Mouse (Mus musculus) neural tube, embryonic 10.5 days (tissue): Measurements from ENCODE around the gene Wdfy4.

ENCODE experiments used
- DNase-seq: peaks from one replicate; pipeline ENCODE4 v3.0.0-alpha.2; 2017; ENCODE audit warnings: low spot score; ENCODE audit errors: extremely low spot score

Gene Wdfy4

DNA sequence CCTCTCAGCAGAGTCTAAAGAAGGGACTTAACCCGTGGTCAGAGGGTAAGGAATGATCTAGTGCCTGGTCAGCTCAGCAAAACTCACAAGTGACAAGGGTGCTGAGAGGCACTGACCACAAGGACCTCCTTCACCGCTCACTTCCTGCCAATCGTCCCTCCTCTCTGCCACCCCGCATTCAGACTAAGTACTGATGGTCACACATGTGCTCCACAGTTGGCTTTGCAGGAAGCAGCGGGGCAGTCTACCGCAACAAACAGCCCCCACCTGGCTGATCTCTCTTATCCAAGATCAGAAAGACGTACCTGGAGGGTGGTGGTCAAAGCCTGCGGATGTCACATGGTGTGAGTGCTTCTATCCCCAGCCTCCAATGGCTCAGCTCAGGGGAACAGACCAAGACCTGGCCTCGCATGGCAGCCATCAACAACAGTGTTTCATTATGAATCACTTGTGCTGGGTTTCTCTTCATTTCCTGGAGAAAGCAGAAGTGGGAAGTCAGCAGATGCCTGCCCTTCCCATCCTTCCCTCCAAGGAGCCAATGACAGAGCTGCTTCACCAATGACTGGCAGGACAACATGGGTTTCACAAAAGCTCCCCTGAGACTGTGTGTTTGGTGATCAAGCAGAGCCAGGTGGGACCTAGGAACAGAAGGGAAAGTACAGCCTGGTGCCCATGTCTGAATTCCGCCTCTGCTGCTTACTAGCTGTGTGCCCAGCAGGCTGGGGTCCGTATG lies at the start of gene Wdfy4:
Wdfy4 (minus strand) TSS at position 441 of the 733 bp plus-strand sequence.
- DNase-seq = no peak

DNA sequence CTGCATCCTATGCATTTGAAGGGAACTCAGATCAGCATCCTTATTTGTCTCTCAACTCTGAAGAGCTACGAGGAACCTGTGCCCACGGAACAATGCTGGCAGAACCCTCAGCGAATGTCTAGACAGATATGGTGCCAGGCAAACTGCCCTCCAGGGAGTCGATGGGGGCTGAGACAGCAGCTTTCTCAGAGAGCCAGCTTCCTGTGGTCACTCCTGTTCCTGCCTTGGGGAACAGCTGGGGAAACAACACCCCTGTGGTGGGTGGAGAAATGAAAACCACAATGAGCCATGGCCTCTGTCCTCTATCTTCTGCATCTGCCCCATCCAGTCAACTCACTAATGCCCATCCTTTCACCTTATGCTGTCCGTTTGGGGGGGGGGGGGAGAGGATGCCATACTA lies 46.7 kb upstream of the Wdfy4 start:
- DNase-seq = no peak

- no peak for DNase-seq
Observed at GRCm38 (mm10) chr14:33231311-33231710, 46.0 kb upstream of the Wdfy4 start.

DNA sequence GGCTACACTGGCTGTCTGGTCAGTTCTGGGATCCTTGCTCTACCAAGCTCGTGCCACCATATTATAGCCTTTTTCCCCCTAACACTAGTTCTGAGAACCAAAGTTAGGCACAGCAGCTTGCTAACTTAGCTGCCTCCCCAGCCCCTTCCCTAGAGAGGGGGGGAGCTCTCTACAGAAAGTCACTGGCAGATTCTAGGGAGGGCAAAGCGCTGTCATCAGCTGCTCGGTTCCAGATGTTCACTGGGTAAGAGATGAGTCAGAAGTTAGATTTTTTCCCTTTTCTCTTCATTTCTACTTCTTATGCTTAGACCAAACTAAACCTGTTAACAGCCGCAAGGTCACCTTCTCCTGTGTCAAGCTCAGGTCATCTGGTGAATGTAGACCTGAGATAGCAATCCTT lies 45.4 kb upstream of the Wdfy4 start:
- DNase-seq = no peak

- DNase-seq = no peak
Observed at GRCm38 (mm10) chr14:33225235-33225634, 39.9 kb upstream of the Wdfy4 start.

DNA sequence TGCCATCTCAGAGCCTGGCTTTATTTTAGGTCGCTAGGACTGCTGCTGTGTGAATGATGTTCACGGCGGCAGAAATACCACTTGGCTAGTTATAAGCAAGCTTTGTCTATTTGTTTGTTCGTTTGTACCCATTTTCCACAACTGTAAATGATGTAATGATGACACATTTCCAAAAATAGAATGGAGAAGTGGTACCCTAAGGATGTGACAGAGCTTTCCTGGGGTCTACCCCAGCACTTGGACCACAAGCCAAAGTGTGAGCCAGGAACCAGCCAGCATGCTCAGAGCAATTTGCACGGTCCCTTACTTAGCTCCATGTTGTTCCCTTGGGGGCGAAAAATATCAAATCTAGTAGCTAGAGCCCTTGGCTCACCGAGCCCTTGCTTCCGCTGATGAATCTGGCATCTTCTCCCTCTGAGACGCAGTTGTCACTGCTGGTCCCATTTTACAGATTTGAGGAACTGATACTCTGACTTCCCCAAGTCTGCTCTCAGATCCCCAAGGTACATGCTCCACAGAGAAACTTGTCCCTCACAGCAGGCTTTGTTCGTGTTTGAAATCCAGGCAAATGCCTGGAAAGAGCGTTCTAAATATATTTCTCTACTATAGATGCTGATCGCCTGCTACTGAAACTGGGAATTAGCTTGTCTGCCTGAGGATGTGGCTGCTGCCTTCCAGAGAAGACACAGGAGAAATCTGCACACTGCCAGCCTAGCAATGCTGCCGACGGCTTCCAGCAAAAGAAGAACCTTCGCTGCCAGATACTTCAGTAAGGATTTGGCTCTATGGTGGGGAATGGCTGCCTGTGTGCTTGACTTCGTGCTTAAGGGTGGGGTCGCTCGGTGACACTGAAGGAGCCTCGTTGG lies 31.3 kb upstream of the Wdfy4 start:
- no peak for DNase-seq

- no peak for DNase-seq
Observed at GRCm38 (mm10) chr14:33215163-33215562, 29.9 kb upstream of the Wdfy4 start.

DNA sequence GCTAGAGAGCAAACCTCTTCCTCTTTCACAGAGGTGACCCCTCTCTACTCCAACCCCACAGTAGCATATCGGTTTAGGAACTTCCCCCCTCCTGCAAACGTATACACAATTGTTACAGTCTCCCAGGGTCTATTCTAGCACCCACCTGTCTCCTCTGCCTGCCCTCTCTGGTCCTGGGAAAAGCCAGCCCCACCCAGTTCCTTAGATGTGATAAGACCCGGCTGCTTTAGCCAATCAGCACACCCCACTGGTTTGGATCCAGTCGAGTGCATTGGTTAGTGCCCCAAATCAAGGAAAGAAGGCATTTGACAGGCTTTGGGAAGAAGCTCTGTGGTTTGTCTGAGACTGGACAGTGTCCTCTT lies 29.4 kb upstream of the Wdfy4 start:
- no peak for DNase-seq

DNA sequence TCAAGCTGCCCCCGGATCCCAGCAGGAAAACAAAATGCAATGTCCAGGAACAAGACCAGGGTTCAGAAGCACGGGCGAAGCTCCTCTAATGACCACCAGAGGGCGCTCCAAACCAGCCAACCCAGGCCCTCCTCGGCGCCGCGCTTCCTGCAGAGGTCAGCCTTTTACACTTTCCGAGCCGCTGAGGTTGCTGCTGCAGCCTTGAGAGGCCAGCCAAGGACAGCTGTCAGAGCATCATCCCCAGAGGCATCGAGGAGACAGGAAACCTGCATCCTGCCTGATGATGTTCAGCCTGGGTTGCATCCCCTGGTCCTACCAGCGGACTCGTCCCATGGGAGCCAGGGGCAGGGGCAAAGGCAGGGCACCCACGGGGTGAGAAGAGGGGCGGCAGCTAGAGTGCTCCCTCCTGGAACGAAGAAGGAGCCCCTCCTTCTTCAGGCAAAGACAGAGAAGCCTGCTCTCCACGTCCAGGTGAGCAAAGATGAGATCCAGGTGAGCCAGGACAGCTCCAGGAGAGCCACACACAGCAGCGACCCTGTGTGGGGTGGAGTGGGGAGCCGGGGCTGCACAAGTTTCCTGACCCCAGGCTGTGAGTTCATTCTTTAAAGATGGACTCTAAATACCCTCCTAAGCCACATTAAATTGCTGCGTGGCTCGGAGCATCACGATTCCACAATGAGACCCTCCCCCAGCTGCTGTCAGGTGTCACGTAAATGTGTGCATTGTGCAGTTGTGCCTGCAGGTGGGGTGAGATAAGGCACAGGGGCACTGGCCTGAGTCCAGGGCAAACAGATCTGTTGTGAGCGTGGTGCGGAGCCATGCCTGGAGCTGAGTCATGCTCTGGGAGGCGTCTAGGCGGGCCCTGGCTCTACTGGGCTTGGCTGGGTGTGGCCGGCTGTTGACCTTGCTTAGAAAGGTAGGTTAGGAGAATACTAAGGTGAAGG lies 28.8 kb upstream of the Wdfy4 start, which contains the start of gene Arhgap22:
Arhgap22 (plus strand) TSS at position 204 of the 944 bp plus-strand sequence.
- DNase-seq = peak; percentile 87

- DNase-seq = no peak
Observed at GRCm38 (mm10) chr14:33212958-33213309, 27.6 kb upstream of the Wdfy4 start.

DNA sequence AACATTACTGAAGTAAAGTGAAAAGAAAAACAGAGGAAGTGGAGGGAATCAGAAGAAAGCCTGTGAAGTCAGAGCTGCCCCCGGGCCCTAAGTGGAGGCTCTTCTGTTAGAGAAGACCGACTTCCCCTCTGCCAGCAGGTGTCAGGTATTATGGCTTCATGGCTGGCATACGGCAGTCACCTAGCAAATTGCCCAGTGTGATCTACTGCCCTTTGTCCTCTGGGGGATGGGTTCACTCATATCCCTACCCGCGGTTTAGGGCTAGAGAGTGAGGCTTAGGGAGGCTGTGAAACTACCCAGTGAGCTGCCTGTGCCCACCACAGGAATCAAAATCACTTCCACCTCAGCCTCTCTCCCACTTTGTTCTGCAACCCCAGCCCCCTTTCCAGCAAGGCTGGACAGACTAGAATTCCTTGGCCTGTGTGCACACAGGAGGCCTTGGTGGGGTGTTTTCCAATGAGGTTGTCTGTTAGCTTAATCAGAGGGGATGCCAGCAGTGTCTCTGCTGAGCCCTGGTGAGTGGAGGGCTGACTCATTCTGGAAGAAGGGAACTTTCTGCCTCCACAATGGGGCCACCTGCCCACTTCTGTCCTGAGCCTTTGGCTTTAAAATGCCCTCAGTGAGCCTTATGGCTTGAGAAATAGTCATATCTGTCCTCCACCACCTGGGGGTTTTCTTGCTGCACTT lies 27.1 kb upstream of the Wdfy4 start:
- DNase-seq = no peak

- DNase-seq = no peak
Observed at GRCm38 (mm10) chr14:33210806-33211205, 25.5 kb upstream of the Wdfy4 start.

GRCm38 (mm10) chr14:33208331-33208730 lies 23.0 kb upstream of the Wdfy4 start:
- no peak for DNase-seq

DNA sequence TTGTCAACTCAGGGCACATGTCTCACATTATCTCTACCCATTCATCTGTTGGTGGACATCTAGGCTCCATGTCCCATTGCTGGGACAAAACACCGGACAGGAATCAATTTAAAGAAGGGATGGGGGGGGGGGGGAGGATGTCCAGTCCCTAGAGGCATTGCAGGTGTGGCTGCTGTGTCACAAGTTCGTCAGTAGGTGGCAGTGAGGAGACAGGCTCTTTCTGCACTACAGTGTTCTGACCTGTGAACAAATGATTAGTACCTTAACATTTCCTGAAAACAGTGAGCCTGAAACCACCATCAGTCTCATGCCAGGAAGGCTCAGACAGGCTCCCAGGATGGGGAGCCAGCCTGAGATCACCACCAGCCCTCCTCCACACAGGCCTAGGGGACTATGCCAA lies 21.7 kb upstream of the Wdfy4 start:
- no peak for DNase-seq

GRCm38 (mm10) chr14:33205280-33205965 lies 20.1 kb upstream of the Wdfy4 start:
- DNase-seq = peak; percentile 31

- no peak for DNase-seq
Observed at GRCm38 (mm10) chr14:33203777-33204176, 18.5 kb upstream of the Wdfy4 start.

GRCm38 (mm10) chr14:33202885-33203284 lies 17.6 kb upstream of the Wdfy4 start:
- DNase-seq = no peak

DNA sequence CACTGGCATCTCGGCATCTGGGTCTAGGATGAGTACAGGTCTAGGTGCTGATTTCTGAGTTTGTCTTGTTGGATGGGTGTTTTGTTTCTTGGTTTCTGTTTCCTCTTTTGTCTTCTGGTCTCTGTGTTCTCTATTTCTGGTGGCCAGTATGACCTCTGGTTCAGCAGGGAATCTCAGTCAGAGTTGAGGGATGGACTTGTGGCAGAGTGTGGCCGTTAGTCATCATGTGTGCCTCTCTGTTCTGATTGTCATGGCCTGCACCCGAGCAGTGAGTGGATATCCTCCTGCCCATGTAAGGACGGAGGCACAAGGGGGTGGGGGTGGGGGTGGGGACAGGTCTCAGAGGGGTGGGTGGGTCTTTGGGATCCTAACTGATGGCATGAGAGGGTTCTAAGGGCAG lies 16.9 kb upstream of the Wdfy4 start:
- no peak for DNase-seq

DNA sequence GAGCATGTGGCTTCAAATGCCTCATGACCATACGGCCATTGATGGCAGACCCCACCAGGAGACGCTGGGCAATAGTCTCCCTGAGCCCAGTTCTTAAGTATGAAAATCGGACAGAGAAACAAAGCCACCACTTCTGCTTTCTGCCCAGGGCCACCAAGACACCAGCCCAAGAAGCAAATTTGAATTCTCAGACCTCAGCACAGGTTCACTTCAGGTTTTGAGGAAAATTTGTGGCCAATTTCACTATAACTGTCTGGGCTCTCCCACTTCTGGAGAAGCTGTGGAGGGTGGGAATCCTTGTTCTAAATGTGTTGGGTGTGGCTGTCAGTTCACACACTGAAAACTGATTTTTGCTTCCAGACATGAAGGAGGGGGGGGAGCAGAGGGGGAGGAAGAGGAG lies 8.9 kb upstream of the Wdfy4 start:
- DNase-seq = no peak

GRCm38 (mm10) chr14:33193762-33194161 lies 8.5 kb upstream of the Wdfy4 start:
- DNase-seq = no peak
